Mouse (Mus musculus) brain, embryonic 18.5 days (tissue): Measurements from ENCODE around the gene Cacna1h.
A peak's percentile ranks its signal among the peaks of the same experiment; 100 is the strongest.

ENCODE experiments used
- DNase-seq: peaks from one replicate; pipeline ENCODE4 v3.0.0-alpha.2; 2012; ENCODE audit warnings: low read depth, low spot score

Gene Cacna1h

GRCm38 (mm10) chr17:25433617-25434606 is at the start of gene Cacna1h:
Cacna1h (minus strand) TSS chr17:25433783.
- DNase-seq: peak; percentile 72

- no peak for DNase-seq
These were observed 48.5 kb upstream of the Cacna1h start for GRCm38 (mm10) chr17:25482092-25482491.

- no peak for DNase-seq
These were observed 47.2 kb upstream of the Cacna1h start for GRCm38 (mm10) chr17:25480820-25481219.

GRCm38 (mm10) chr17:25480152-25480551 is 46.6 kb upstream of the Cacna1h start:
- DNase-seq: no peak

GRCm38 (mm10) chr17:25475946-25476744 is 42.6 kb upstream of the Cacna1h start:
- DNase-seq: peak; percentile 45

- no peak for DNase-seq
These were observed 40.9 kb upstream of the Cacna1h start for GRCm38 (mm10) chr17:25474330-25475077.

GRCm38 (mm10) chr17:25472044-25472443 is 38.5 kb upstream of the Cacna1h start:
- no peak for DNase-seq

- no peak for DNase-seq
These were observed 37.8 kb upstream of the Cacna1h start for GRCm38 (mm10) chr17:25471418-25471817.

GRCm38 (mm10) chr17:25469798-25470197 is 36.2 kb upstream of the Cacna1h start:
- DNase-seq: peak; percentile 42

- DNase-seq: no peak
These were observed 34.7 kb upstream of the Cacna1h start for GRCm38 (mm10) chr17:25468301-25468700.

- DNase-seq: no peak
These were observed 34.2 kb upstream of the Cacna1h start for GRCm38 (mm10) chr17:25467781-25468180.

- DNase-seq: no peak
These were observed 32.7 kb upstream of the Cacna1h start for GRCm38 (mm10) chr17:25466257-25466656.

- no peak for DNase-seq
These were observed 30.5 kb upstream of the Cacna1h start for GRCm38 (mm10) chr17:25464091-25464490.

- no peak for DNase-seq
These were observed 29.9 kb upstream of the Cacna1h start for GRCm38 (mm10) chr17:25463326-25463945.

GRCm38 (mm10) chr17:25462236-25462875 is 28.8 kb upstream of the Cacna1h start:
- DNase-seq: no peak

GRCm38 (mm10) chr17:25456540-25456939 is 23.0 kb upstream of the Cacna1h start:
- DNase-seq: no peak

GRCm38 (mm10) chr17:25454272-25454671 is 20.7 kb upstream of the Cacna1h start, which contains the start of gene Tekt4:
Tekt4 (plus strand) TSS chr17:25454615.
- DNase-seq: no peak

- DNase-seq: no peak
These were observed 18.8 kb upstream of the Cacna1h start for GRCm38 (mm10) chr17:25452246-25452965.

GRCm38 (mm10) chr17:25450329-25450728 is 16.7 kb upstream of the Cacna1h start:
- no peak for DNase-seq

- DNase-seq: no peak
These were observed 14.3 kb upstream of the Cacna1h start for GRCm38 (mm10) chr17:25447865-25448264.
